Mouse (Mus musculus) small intestine, adult 2 months (tissue): ENCODE data around the gene Ndufs7. TPM values are rescaled to one million over a fixed set of nuclear protein-coding genes. Genes with fewer than 3 reads are reported as not detected.

Source experiments
- H3K27ac ChIP-seq: fragments of 200-500 bp; 2 replicates; pipeline ENCODE4 v1.5.1; 2012; ENCODE audit warnings: low read depth, low read length, control low read depth, inconsistent platforms; ENCODE audit not compliant: insufficient read depth
- H3K27me3 ChIP-seq: fragments of 200-500 bp; 2 replicates; pipeline ENCODE4 v1.6.1; 2012; ENCODE audit warnings: mild to moderate bottlenecking, moderate library complexity, low read length, inconsistent platforms; ENCODE audit not compliant: control insufficient read depth, insufficient read depth
- H3K36me3 ChIP-seq: fragments of 200-500 bp; 2 replicates; pipeline ENCODE4 v1.6.1; 2012; ENCODE audit warnings: mild to moderate bottlenecking, low read length, control low read depth, inconsistent platforms; ENCODE audit not compliant: control insufficient read depth, insufficient read depth
- H3K4me1 ChIP-seq: fragments of 200-500 bp; 2 replicates; pipeline ENCODE4 v1.6.1; 2012; ENCODE audit warnings: low read length, inconsistent platforms, mixed read lengths; ENCODE audit not compliant: control insufficient read depth, insufficient read depth, insufficient read length
- H3K4me3 ChIP-seq: fragments of 200-500 bp; 2 replicates; pipeline ENCODE4 v1.5.1; 2012; ENCODE audit warnings: low read depth, mild to moderate bottlenecking, control low read depth, inconsistent platforms, low read length, moderate library complexity
- CTCF ChIP-seq: fragments of 200-500 bp; IDR thresholded peaks from 2 replicates; pipeline ENCODE4 v1.5.1; 2012; ENCODE audit warnings: low read depth, mild to moderate bottlenecking, control low read depth, inconsistent platforms, low read length, moderate library complexity, mixed read lengths; ENCODE audit not compliant: insufficient replicate concordance, insufficient read length; ENCODE audit errors: extremely low read depth
- POLR2A ChIP-seq: fragments of 200-500 bp; IDR thresholded peaks from 2 replicates; pipeline ENCODE4 v1.6.1; 2012; ENCODE audit warnings: low read depth, mild to moderate bottlenecking, control low read depth, inconsistent platforms, low read length, moderate library complexity
- WGBS: fragments of 180-500 bp; shearing (Covaris S2); methylation state at CpG from one replicate; pipeline ENCODE4 v1.1.7; 2018; 5-methylcytosine and 5-hydroxymethylcytosine counted together
- polyA plus RNA-seq: library from polyadenylated mRNA; depleted of rRNA; stranded (reverse); fragments of >200 nt; gene quantifications from 2 replicates; pipeline ENCODE4 v1.2.3, GENCODE M21; 2012

Ndufs7 gene
- polyA plus RNA-seq, 1 experiment, result 1,176 TPM

- Histone ChIP-seq H3K4me3 (no peak overlapping the region), H3K27me3 (no peaks in the 10 kb centered on the region), H3K36me3 (peaks cover 47% of the 10 kb centered on the region), H3K4me1 (peaks cover 3% of the 10 kb centered on the region), H3K27ac (no peak overlapping the region)
- 57% methylated on average over 12 of the region's 12 CpGs for WGBS
- TF ChIP-seq CTCF (no peak), POLR2A (no peak)
Observed at GRCm38 (mm10) chr10:80288097-80288496, 39.2 kb downstream of the Ndufs7 start.

- H3K4me1 ChIP-seq, result peaks cover 3% of the 10 kb centered on the region
- TF ChIP-seq CTCF, result peak; percentile 22; the same call in 1 of the 2 replicates
- TF ChIP-seq POLR2A, result no peak
- no peak overlapping the region for H3K27ac ChIP-seq
- no peaks in the 10 kb centered on the region for H3K27me3 ChIP-seq
- H3K36me3 ChIP-seq, result peaks cover 45% of the 10 kb centered on the region
- H3K4me3 ChIP-seq, result no peak overlapping the region
- 56% methylated on average over 8 of the region's 8 CpGs for WGBS
Observed at GRCm38 (mm10) chr10:80288657-80289056, 39.7 kb downstream of the Ndufs7 start.

GRCm38 (mm10) chr10:80292251-80293146 is 43.6 kb downstream of the Ndufs7 start, which contains the start of gene Rps15:
TSS of gene Rps15 (plus strand) at chr10:80292453.
- Histone ChIP-seq H3K27ac (peak within 1 kb of the TSS; percentile 4), H3K36me3 (peaks cover 21% of the 10 kb centered on the region), H3K4me1 (peaks cover 10% of the 10 kb centered on the region), H3K4me3 (peak within 1 kb of the TSS; percentile 77), H3K27me3 (0 out of 2 replicates have a peak, but pooled peaks cover under 1% of the 10 kb centered on the region)
- peak; percentile 54; the same call in 1 of the 2 replicates for TF ChIP-seq CTCF
- peak; percentile 92 for TF ChIP-seq POLR2A
- WGBS, result under 1% methylated on average over 64 of the region's 72 CpGs

GRCm38 (mm10) chr10:80293325-80293724 is 44.4 kb downstream of the Ndufs7 start:
- TF ChIP-seq POLR2A (no peak), CTCF (no peak)
- Histone ChIP-seq H3K4me3 (peak overlapping the region; percentile 77), H3K27me3 (peaks cover 8% of the 10 kb centered on the region), H3K4me1 (peaks cover 7% of the 10 kb centered on the region), H3K27ac (no peak overlapping the region), H3K36me3 (peaks cover 16% of the 10 kb centered on the region)
- WGBS, result 10% methylated on average over 14 of the region's 14 CpGs

GRCm38 (mm10) chr10:80294311-80294710 is 45.4 kb downstream of the Ndufs7 start:
- 76% methylated on average over 4 of the region's 4 CpGs for WGBS
- Histone ChIP-seq H3K4me1 (peaks cover 7% of the 10 kb centered on the region), H3K36me3 (peaks cover 15% of the 10 kb centered on the region), H3K4me3 (no peak overlapping the region), H3K27ac (no peak overlapping the region), H3K27me3 (peaks cover 18% of the 10 kb centered on the region)
- no peak for TF ChIP-seq POLR2A
- TF ChIP-seq CTCF, result no peak

- Histone ChIP-seq H3K4me3 (no peak overlapping the region), H3K27me3 (peaks cover 21% of the 10 kb centered on the region), H3K27ac (no peak overlapping the region), H3K36me3 (peaks cover 15% of the 10 kb centered on the region), H3K4me1 (peaks cover 7% of the 10 kb centered on the region)
- TF ChIP-seq CTCF, result no peak
- no peak for TF ChIP-seq POLR2A
- 30% methylated on average over 7 of the region's 7 CpGs for WGBS
Observed at GRCm38 (mm10) chr10:80294788-80295303, 45.9 kb downstream of the Ndufs7 start.

GRCm38 (mm10) chr10:80295618-80296425 is 46.9 kb downstream of the Ndufs7 start, which contains the start of gene Apc2:
TSS of gene Apc2 (plus strand) at chr10:80295977.
- Histone ChIP-seq H3K27ac (no peak within 1 kb of the TSS), H3K36me3 (peaks cover 15% of the 10 kb centered on the region), H3K4me1 (peaks cover 7% of the 10 kb centered on the region), H3K27me3 (peaks cover 24% of the 10 kb centered on the region), H3K4me3 (peak within 1 kb of the TSS; percentile 52)
- TF ChIP-seq POLR2A (no peak), CTCF (peak; percentile 84)
- 9% methylated on average over 26 of the region's 26 CpGs for WGBS
